Mouse (Mus musculus) stomach, postnatal 0 days (tissue): ENCODE measurements around the gene Hist2h2aa1. TPM values are rescaled to one million over a fixed set of nuclear protein-coding genes. Genes with fewer than 3 reads are reported as not detected.
"Not testable (repeated sequence)": the region's sequence is repeated elsewhere in the genome, so short reads cannot be mapped to it uniquely, and the experiment has no call there.

ENCODE experiments used
- ATAC-seq: fragments of 200-750 bp; cut with Nextera tagmentation; 2 replicates; pipeline ENCODE4 v1.8.0; 2017; ENCODE audit not compliant: low FRiP score, low TSS enrichment
- DNase-seq: peaks from one replicate; pipeline ENCODE4 v3.0.0-alpha.2; 2016; ENCODE audit warnings: low spot score
- H3K27ac ChIP-seq: fragments of 300-500 bp; sonication (generic); replicated peaks from 2 replicates; pipeline ENCODE4 v1.5.1; 2014; ENCODE audit warnings: mild to moderate bottlenecking, control low read depth
- H3K27me3 ChIP-seq: fragments of 300-500 bp; sonication (generic); 2 replicates; pipeline ENCODE4 v1.6.1; 2014; ENCODE audit warnings: low read length; ENCODE audit not compliant: control insufficient read depth, insufficient read depth
- H3K36me3 ChIP-seq: fragments of 300-500 bp; sonication (generic); 2 replicates; pipeline ENCODE4 v1.6.1; 2014; ENCODE audit warnings: low read length, mixed read lengths; ENCODE audit not compliant: control insufficient read depth, insufficient read depth
- H3K4me1 ChIP-seq: fragments of 300-500 bp; sonication (generic); replicated peaks from 2 replicates; pipeline ENCODE4 v1.6.1; 2014; ENCODE audit warnings: antibody characterized with exemption; ENCODE audit not compliant: control insufficient read depth, insufficient read depth
- H3K4me2 ChIP-seq: fragments of 300-500 bp; sonication (generic); replicated peaks from 2 replicates; pipeline ENCODE4 v1.6.1; 2014; ENCODE audit warnings: low read depth, mild to moderate bottlenecking, control low read depth, moderate library complexity
- H3K4me3 ChIP-seq: fragments of 300-500 bp; sonication (generic); 2 replicates; pipeline ENCODE4 v1.5.1; 2014; ENCODE audit warnings: low read depth, low read length, control low read depth
- H3K9ac ChIP-seq: fragments of 300-500 bp; sonication (generic); 2 replicates; pipeline ENCODE4 v1.6.1; 2014; ENCODE audit warnings: mild to moderate bottlenecking, low read length, control low read depth, mixed read lengths
- H3K9me3 ChIP-seq: fragments of 300-500 bp; sonication (generic); 2 replicates; pipeline ENCODE4 v1.6.1; 2016; ENCODE audit warnings: low read length; ENCODE audit not compliant: control insufficient read depth
- CTCF ChIP-seq: IDR thresholded peaks from 2 replicates; pipeline ENCODE4 v1.5.1; 2016; ENCODE audit warnings: antibody characterized with exemption, low read depth, mild to moderate bottlenecking, moderate library complexity
- EP300 ChIP-seq: optimal IDR thresholded peaks from 2 replicates; pipeline ENCODE3; 2016; ENCODE audit warnings: antibody characterized with exemption
- whole genome bisulfite sequencing: fragments of 180-500 bp; shearing (Covaris S2); extraction: QIAGEN DNeasy Blood & Tissue Kit; methylation state at CpG from one replicate; pipeline ENCODE4 v1.1.7; 2014; 5-methylcytosine and 5-hydroxymethylcytosine counted together
- polyA plus RNA-seq: library from polyadenylated mRNA; unstranded; fragments of >200 nt; fragmentation: Nextera tagmentation; extraction: Ambion mirVana; gene quantifications from 2 replicates; pipeline ENCODE4 v1.2.1, GENCODE M21; 2015

The Hist2h2aa1 gene
- polyA plus RNA-seq, 1 experiment from 2014 or later: 98.7 TPM

DNA sequence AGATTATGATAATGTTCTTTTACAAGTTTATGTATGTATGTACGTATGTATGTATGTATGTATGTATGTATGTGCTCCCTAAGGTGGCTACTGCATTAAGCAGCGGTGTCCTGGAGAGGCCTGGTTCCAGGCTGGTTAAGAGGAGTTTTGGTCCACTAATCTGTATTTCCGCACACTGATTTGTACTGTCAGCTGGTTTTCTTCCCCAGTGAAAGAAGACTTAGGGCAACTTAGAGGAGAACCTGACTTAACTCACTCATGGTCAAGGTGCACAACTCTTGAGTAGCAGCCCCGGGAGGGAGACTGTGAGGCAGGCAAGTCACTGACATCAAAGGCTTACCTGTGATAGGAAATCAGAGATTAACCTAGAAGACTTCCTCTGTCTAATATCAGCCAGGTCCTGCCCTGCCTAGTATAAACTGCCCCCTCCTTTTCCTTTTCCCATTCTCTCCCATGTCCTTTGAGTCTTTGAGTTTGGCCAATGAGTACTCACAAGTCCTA is 8.4 kb upstream of the Hist2h2aa1 start:
- Histone ChIP-seq H3K36me3 (no peaks in the 10 kb centered on the region), H3K9me3 (no peaks in the 10 kb centered on the region), H3K4me3 (peak overlapping the region; percentile 30; the same call in 1 of the 2 replicates), H3K4me1 (no peaks in the 10 kb centered on the region), H3K4me2 (peak overlapping the region; percentile 40), H3K27me3 (no peaks in the 10 kb centered on the region), H3K27ac (no peak overlapping the region), H3K9ac (no peak overlapping the region)
- TF ChIP-seq CTCF: no peak
- TF ChIP-seq EP300: no peak
- no peak for ATAC-seq
- no peak for DNase-seq
- 72% methylated on average over 4 of the region's 4 CpGs for WGBS

DNA sequence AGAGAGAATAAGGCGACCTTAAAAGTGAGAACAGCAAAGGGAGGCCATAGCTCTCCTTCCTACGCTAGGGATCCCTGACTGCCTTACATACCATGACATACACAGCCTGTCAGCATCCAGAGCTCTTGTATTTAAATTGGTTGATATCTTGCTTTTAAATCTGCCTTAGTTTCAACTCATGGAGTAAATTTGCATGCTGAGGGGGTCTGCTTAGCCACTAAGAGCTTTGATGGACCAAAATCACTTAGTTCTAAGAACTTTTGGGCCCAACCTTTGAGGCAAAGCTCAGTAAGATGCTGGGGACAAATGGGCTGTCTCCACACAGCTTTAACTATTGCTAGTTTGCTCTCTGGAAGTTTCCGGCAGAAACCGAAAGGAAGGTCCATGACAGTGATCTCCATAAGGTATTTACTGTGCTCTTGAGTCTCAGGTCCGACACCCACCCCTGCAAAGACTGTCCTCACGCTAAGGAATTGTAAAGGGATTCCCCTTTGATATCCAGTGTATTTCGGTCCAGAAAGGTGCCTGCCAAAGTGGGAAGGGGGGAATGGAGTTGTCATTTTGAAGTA is 7.9 kb upstream of the Hist2h2aa1 start:
- DNase-seq: no peak
- H3K27me3 ChIP-seq: no peaks in the 10 kb centered on the region

DNA sequence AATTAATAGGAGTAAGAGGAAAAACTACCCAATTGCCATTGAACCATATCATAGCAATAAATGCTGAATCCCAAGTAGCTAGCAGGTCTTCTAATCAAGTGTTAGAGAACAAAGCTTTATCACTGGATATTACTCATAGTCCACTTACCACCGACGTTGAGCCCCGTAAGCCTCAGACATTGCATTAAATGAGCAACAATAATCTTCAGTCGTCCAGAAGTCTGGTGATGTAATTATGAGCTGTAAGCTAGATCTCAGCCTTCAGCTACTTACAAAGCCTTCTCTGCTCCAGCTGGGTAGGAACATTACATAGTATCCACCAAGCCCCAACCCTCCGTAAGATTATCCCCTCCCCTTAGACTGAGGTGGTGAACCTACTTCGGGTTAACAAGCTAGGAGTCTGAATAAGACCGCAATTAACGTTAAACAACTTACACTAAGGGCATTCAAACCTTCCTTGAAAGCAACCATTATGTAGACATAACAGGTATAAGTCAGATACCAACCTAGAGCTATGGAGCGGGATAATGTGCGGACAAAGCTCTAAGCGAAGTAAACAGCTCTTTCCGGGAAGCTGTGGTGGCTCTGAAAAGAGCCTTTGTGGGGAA is 7.3 kb upstream of the Hist2h2aa1 start:
- 1% methylated on average over 12 of the region's 12 CpGs for WGBS
- H3K4me1 ChIP-seq: no peaks in the 10 kb centered on the region
- H3K9me3 ChIP-seq: no peaks in the 10 kb centered on the region
- H3K27me3 ChIP-seq: no peaks in the 10 kb centered on the region
- no peak for DNase-seq
- H3K36me3 ChIP-seq: no peaks in the 10 kb centered on the region
- peak overlapping the region; percentile 43 for H3K9ac ChIP-seq
- ATAC-seq: no peak
- H3K4me3 ChIP-seq: peak overlapping the region; percentile 30
- H3K27ac ChIP-seq: peak overlapping the region; percentile 8; the same call in 1 of the 2 replicates
- H3K4me2 ChIP-seq: peak overlapping the region; percentile 40
- TF ChIP-seq CTCF (no peak), EP300 (no peak)

More for the DNA sequence above, 7.9 kb upstream of the Hist2h2aa1 start:
- H3K27ac ChIP-seq: 0 out of 2 replicates have a peak overlapping the region, but pooled peaks have one; percentile 8
- no peak for TF ChIP-seq CTCF
- no peak for TF ChIP-seq EP300
- H3K4me1 ChIP-seq: no peaks in the 10 kb centered on the region
- peak overlapping the region; percentile 30 for H3K4me3 ChIP-seq
- peak overlapping the region; percentile 40 for H3K4me2 ChIP-seq
- WGBS: 21% methylated on average over 7 of the region's 7 CpGs
- H3K9ac ChIP-seq: peak overlapping the region; percentile 2; the same call in 1 of the 2 replicates
- H3K9me3 ChIP-seq: no peaks in the 10 kb centered on the region
- no peak for ATAC-seq
- no peaks in the 10 kb centered on the region for H3K36me3 ChIP-seq

GRCm38 (mm10) chr3:96238954-96239793 is 6.1 kb upstream of the Hist2h2aa1 start, which contains the start of gene Hist2h3c2:
TSS of gene Hist2h3c2 (minus strand) at chr3:96239127.
- not testable (repeated sequence) for DNase-seq, H3K4me1 ChIP-seq, H3K9me3 ChIP-seq, H3K36me3 ChIP-seq, H3K27me3 ChIP-seq
- peak within 1 kb of the TSS; percentile 40 for H3K4me2 ChIP-seq
- H3K9ac ChIP-seq: peak within 1 kb of the TSS; percentile 43
- H3K4me3 ChIP-seq: peak within 1 kb of the TSS; percentile 30
- ATAC-seq: peak; percentile 94
- peak within 1 kb of the TSS; percentile 65; the same call in 1 of the 2 replicates for H3K27ac ChIP-seq
- 0% methylated on average over 6 of the region's 68 CpGs for WGBS

DNA sequence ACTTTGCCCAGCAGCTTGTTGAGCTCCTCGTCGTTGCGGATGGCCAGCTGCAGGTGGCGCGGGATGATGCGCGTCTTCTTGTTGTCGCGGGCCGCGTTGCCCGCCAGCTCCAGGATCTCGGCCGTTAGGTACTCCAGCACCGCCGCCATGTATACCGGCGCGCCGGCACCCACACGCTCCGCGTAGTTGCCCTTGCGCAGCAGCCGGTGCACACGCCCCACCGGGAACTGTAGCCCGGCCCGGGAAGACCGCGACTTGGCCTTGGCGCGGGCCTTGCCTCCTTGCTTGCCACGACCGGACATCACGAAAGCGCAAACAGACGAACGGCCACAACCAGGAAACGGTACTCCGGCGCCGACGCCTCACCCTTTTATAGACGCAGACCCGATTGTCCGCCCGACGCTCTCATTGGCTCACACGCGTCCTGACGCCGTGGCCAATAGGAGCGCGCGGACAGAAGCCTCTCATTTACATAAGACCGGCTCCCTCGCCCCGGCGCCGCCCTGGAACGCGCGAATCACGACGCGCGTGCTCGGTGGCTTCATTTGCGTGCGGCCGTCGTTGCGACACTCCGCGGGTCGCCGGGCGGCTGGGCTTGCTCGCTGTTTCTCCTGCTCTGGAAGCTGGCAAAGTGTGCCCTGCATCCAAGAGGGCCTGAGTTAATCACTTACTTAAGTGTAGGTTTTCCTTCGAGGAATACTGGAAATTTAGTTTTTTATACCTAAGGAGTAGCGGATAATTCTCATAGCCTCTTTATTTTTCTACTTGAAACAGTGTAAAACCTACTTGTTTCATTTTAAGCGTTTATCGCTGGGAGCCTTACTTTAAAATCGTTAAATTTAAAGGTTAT is 5.1 kb upstream of the Hist2h2aa1 start, which contains the start of gene Hist2h2aa2:
Gene Hist2h2aa2 (minus strand): TSS at position 328 of the 850 bp plus-strand sequence.
- 0 out of 2 replicates have a peak within 1 kb of the TSS, but pooled peaks have one; percentile 35 for H3K9ac ChIP-seq

More for the DNA sequence above, 5.1 kb upstream of the Hist2h2aa1 start, which contains the start of gene Hist2h2aa2:
- not testable (repeated sequence) for H3K4me1 ChIP-seq, H3K27me3 ChIP-seq, H3K36me3 ChIP-seq, H3K9me3 ChIP-seq
- Histone ChIP-seq H3K4me3 (peak within 1 kb of the TSS; percentile 27), H3K4me2 (peak within 1 kb of the TSS; percentile 30), H3K27ac (peak within 1 kb of the TSS; percentile 65)
- peak; percentile 87 for ATAC-seq
- DNase-seq: peak; percentile 76
- 5% methylated on average over 19 of the region's 85 CpGs for WGBS
